Mouse (Mus musculus): ENCODE measurements around the gene Ostf1. TPM values are rescaled to one million over a fixed set of nuclear protein-coding genes. Genes with fewer than 3 reads are reported as not detected.
"Not testable (repeated sequence)": the region's sequence is repeated elsewhere in the genome, so short reads cannot be mapped to it uniquely, and the experiment has no call there.

Gene Ostf1
- polyA plus RNA-seq, 1 experiment from 2014 or later: 45.8 TPM

DNA sequence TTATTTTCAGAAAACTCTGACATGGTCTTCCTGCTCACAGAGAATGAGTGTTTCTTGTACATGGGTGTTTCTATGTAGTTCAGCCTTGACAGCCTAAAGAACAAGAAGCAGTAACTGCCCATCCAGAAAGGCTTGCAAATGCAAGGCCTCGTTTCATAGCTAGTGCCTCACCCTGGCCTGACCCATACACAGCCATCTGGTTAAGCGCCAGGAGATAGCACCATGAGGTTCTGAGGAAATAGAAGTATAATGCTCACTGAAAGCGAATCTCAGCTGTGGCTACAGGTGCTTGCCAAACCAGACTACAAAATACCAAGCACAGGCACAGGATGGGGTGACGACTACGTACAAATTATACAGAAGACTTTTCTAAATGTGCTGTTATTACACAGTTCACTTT lies 34.7 kb downstream of the Ostf1 start:
- no peak for ATAC-seq (ENCODE audit: insufficient number of reproducible peaks, insufficient read depth, low FRiP score, low TSS enrichment)

DNA sequence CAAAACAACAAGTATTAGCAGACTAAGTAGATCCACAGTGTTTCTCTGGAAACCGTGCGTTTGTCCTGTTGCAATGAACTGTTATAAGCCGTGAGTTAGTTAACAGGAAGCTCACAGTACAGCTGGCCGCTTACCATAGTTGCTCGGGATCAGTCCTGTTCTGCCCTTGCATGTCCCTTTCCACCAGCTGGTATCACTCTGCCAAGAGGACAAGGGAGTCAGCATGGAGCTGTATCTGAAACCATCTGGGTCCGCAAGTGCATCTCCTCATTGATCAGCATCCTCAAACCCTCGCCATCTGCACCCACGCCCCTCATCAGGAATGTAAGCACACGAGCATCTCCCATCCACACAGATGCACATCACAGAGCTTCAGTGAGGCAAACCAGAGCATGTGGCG lies 37.9 kb downstream of the Ostf1 start:
- H3K4me1 ChIP-seq: peaks cover 4% of the 10 kb centered on the region; the same call in 1 of the 2 replicates
- no peak for ATAC-seq (ENCODE audit: insufficient number of reproducible peaks, insufficient read depth, low FRiP score, low TSS enrichment)
- no peak overlapping the region for H3K4me2 ChIP-seq (replicated peaks)
- WGBS: 84% methylated on average over 10 of the region's 10 CpGs
- H3K27me3 ChIP-seq: no peaks in the 10 kb centered on the region
- H3K36me3 ChIP-seq: no peaks in the 10 kb centered on the region
- no peak overlapping the region for H3K27ac ChIP-seq
- H3K9ac ChIP-seq: no peak overlapping the region
- no peak overlapping the region for H3K4me3 ChIP-seq
- no peaks in the 10 kb centered on the region for H3K9me3 ChIP-seq

More for the DNA sequence above, 34.7 kb downstream of the Ostf1 start:
- Histone ChIP-seq H3K27me3 (no peaks in the 10 kb centered on the region), H3K9me3 (no peaks in the 10 kb centered on the region), H3K4me1 (0 out of 2 replicates have a peak, but pooled peaks cover 5% of the 10 kb centered on the region), H3K36me3 (no peaks in the 10 kb centered on the region), H3K4me3 (no peak overlapping the region), H3K27ac (no peak overlapping the region), H3K4me2 (replicated peaks) (no peak overlapping the region), H3K9ac (no peak overlapping the region)
- 87% methylated on average over 5 of the region's 5 CpGs for WGBS

DNA sequence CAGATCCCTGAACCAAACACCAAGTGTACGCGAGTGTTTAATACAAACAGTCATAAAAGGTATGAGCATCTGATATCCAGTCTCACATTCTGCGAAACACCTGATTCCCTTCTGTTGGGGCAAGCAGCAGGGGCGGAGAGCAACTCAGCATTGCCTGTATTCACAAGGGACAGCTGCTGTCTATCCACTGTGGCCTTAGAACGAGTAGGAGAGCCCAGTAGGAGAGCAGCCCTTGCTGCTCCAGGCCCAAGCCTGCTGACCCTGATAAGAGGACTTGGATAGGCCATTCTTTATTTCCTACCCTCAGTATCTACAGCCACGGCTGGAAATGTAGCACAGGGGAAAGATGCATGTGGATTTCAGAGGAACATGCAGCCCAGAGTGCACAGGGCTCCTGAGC lies 38.7 kb downstream of the Ostf1 start:
- no peaks in the 10 kb centered on the region for H3K36me3 ChIP-seq
- no peaks in the 10 kb centered on the region for H3K27me3 ChIP-seq
- no peak overlapping the region for H3K4me3 ChIP-seq
- H3K4me2 ChIP-seq (replicated peaks): no peak overlapping the region
- WGBS: 78% methylated on average over 6 of the region's 6 CpGs
- H3K4me1 ChIP-seq: peaks cover 4% of the 10 kb centered on the region; the same call in 1 of the 2 replicates
- ATAC-seq (ENCODE audit: insufficient number of reproducible peaks, insufficient read depth, low FRiP score, low TSS enrichment): no peak
- no peak overlapping the region for H3K9ac ChIP-seq
- no peaks in the 10 kb centered on the region for H3K9me3 ChIP-seq
- no peak overlapping the region for H3K27ac ChIP-seq

DNA sequence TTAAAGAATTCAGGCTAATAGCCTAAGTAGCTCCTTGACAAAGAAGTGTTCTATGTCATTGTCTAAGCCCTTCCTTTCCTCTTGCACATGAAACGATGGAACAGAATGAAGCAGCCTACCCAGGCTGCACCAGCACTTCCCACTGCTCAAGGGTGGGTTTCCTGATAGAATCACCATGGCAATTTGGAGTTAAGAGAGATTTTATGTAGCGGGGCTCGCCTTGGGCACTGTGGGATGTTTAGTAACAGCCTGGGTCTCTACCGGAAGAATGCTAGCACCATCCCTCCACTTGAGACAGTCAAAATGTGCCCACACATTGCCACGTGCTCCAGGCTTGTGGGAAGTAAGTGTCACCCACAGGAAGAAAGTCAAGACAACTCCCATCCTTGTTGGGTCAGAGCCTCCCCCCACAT lies 40.7 kb downstream of the Ostf1 start:
- no peak for ATAC-seq (ENCODE audit: insufficient number of reproducible peaks, insufficient read depth, low FRiP score, low TSS enrichment)
- no peaks in the 10 kb centered on the region for H3K27me3 ChIP-seq
- no peak overlapping the region for H3K27ac ChIP-seq
- peaks cover 4% of the 10 kb centered on the region; the same call in 1 of the 2 replicates for H3K4me1 ChIP-seq
- no peak overlapping the region for H3K4me3 ChIP-seq
- H3K9ac ChIP-seq: no peak overlapping the region
- H3K9me3 ChIP-seq: no peaks in the 10 kb centered on the region
- no peaks in the 10 kb centered on the region for H3K36me3 ChIP-seq
- 50% methylated on average over 5 of the region's 5 CpGs for WGBS
- no peak overlapping the region for H3K4me2 ChIP-seq (replicated peaks)

DNA sequence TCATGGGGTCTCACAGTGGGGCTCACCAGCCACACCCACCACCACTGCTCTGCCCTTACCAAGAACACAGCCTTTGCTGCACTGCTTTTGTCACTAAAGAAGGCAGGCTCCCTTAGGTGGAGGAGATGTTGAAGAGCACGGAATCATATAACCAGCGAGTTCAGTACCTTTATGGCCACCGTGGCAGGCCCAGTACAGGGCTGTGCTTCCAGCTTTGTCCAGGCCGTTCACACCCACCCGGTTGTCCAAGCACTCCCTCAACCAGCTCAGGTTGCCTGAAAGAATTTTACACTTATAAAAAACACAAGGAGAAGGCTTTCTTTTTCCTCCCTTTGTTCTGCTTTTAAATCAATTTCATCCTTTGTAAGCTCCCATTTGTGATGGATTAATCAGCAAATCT lies 41.4 kb downstream of the Ostf1 start:
- 52% methylated on average over 5 of the region's 5 CpGs for WGBS
- no peak overlapping the region for H3K27ac ChIP-seq
- ATAC-seq (ENCODE audit: insufficient number of reproducible peaks, insufficient read depth, low FRiP score, low TSS enrichment): no peak

DNA sequence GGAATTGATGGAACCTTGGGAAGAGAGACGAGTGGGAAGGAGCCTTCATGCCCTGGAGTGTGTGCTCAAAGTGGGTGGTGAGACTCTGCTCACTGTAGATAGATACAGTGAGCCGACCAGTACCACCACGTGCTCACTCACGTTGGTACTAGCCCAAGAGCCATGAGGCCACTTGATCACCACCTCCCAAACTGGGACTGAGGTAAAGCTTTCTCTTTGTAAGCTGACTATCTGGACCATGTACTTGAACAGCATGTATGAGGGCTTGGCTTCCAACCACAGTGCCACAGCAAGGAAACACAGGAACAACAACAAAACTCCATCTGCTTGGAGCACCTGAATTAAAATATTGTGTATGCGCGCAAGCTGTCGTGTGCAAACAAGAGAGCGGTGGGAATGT lies 42.3 kb downstream of the Ostf1 start:
- 92% methylated on average over 8 of the region's 8 CpGs for WGBS
- Histone ChIP-seq H3K4me2 (replicated peaks) (no peak overlapping the region), H3K36me3 (no peaks in the 10 kb centered on the region), H3K27me3 (no peaks in the 10 kb centered on the region), H3K4me1 (peaks cover 4% of the 10 kb centered on the region; the same call in 1 of the 2 replicates), H3K9ac (no peak overlapping the region), H3K27ac (no peak overlapping the region), H3K4me3 (no peak overlapping the region), H3K9me3 (no peaks in the 10 kb centered on the region)
- no peak for ATAC-seq (ENCODE audit: insufficient number of reproducible peaks, insufficient read depth, low FRiP score, low TSS enrichment)

More for the DNA sequence above, 41.4 kb downstream of the Ostf1 start:
- no peaks in the 10 kb centered on the region for H3K9me3 ChIP-seq
- no peak overlapping the region for H3K4me2 ChIP-seq (replicated peaks)
- no peaks in the 10 kb centered on the region for H3K27me3 ChIP-seq
- H3K4me3 ChIP-seq: no peak overlapping the region
- no peaks in the 10 kb centered on the region for H3K36me3 ChIP-seq
- H3K9ac ChIP-seq: no peak overlapping the region
- peaks cover 4% of the 10 kb centered on the region; the same call in 1 of the 2 replicates for H3K4me1 ChIP-seq

DNA sequence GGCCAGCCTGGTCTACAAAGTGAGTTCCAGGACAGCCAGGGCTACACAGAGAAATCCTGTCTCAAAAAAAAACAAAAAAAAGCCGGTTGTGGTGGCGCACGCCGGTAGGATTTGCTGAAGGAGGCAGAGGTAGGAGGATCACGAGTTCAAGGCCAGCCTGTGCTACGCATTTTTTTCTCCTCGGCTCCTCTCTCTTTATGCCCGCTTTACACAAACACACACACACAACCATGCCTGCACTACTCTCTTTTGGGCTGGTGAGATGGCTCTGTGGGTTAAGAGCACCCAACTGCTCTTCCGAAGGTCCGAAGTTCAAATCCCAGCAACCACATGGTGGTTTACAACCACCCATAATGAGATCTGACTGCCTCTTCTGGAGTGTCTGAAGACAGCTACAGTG lies 42.8 kb downstream of the Ostf1 start:
- H3K36me3 ChIP-seq; H3K27ac ChIP-seq; H3K4me2 ChIP-seq (replicated peaks); H3K4me3 ChIP-seq; H3K9me3 ChIP-seq; H3K4me1 ChIP-seq; H3K27me3 ChIP-seq; H3K9ac ChIP-seq; ATAC-seq (ENCODE audit: insufficient number of reproducible peaks, insufficient read depth, low FRiP score, low TSS enrichment): not testable (repeated sequence)
- WGBS: 97% methylated on average over 10 of the region's 10 CpGs

DNA sequence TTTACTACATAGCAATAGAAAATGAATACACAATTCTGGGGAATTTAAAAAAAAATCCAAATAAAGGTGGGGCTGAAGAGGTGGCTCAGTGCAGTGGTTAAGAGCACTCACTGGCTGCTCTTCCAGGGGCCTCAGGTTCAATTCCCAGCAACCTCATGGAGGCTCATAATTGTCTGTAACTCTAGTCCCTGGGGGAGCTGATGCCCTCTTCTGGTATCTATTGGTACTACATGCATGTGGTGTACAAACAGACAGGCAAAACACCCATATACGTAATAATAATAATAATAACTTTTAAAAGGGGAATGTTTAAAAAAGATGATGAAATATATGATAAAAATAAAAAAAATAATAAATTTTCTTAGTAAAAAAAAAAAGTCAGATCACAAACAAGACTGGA lies 43.4 kb downstream of the Ostf1 start:
- 88% methylated on average over 1 of the region's 1 CpGs for WGBS
- no peak for ATAC-seq (ENCODE audit: insufficient number of reproducible peaks, insufficient read depth, low FRiP score, low TSS enrichment)
- H3K4me2 ChIP-seq (replicated peaks): no peak overlapping the region
- no peak overlapping the region for H3K4me3 ChIP-seq
- H3K9ac ChIP-seq: no peak overlapping the region
- H3K9me3 ChIP-seq: no peaks in the 10 kb centered on the region
- H3K36me3 ChIP-seq: no peaks in the 10 kb centered on the region
- no peak overlapping the region for H3K27ac ChIP-seq
- H3K4me1 ChIP-seq: peaks cover 4% of the 10 kb centered on the region; the same call in 1 of the 2 replicates
- no peaks in the 10 kb centered on the region for H3K27me3 ChIP-seq

DNA sequence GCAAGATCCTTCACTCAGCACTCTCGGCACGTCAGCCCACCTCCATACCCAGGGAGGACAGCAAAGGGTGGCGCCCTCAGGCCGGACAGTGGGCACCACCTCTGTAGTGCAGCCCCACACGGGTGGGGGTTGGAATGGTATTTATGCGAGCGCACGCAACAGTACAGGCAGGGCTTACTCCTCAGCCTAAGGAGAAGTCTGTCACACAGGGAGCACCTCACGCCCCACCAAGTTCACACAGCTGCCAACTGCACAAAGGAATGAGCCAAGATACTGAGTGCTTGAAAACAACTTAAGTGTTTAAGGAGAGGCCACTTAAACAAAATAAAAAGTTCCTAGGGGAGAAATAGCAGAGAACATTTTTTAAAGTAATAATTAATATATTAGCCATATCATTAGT lies 44.5 kb downstream of the Ostf1 start:
- Histone ChIP-seq H3K4me1 (peaks cover 4% of the 10 kb centered on the region; the same call in 1 of the 2 replicates), H3K9me3 (no peaks in the 10 kb centered on the region), H3K4me2 (replicated peaks) (no peak overlapping the region), H3K4me3 (no peak overlapping the region), H3K27ac (no peak overlapping the region), H3K36me3 (no peaks in the 10 kb centered on the region), H3K27me3 (no peaks in the 10 kb centered on the region), H3K9ac (no peak overlapping the region)
- WGBS: 86% methylated on average over 9 of the region's 9 CpGs
- no peak for ATAC-seq (ENCODE audit: insufficient number of reproducible peaks, insufficient read depth, low FRiP score, low TSS enrichment)

DNA sequence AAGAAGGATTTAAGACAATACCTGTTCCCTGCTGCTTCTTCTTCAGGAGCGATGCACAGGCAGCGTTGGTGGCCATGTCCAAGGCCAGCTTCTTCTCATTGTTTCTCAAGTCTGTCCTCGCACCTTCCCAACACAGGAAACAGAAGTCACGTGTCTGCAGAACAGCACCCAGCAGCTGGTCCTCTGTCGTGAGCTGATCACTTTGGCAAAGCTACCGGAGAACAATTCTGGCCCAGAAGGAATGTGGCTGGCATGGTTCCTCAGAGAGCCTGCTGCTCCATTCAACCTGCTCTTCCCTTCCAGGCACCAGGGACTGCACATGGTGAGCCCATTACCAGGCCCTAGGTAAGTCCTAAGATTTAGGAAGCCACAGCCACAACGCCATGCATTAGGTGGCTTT lies 47.0 kb downstream of the Ostf1 start:
- H3K4me1 ChIP-seq: no peaks in the 10 kb centered on the region
- no peaks in the 10 kb centered on the region for H3K27me3 ChIP-seq
- 91% methylated on average over 7 of the region's 7 CpGs for WGBS
- no peak for ATAC-seq (ENCODE audit: insufficient number of reproducible peaks, insufficient read depth, low FRiP score, low TSS enrichment)
- H3K9ac ChIP-seq: no peak overlapping the region
- no peaks in the 10 kb centered on the region for H3K9me3 ChIP-seq
- H3K4me3 ChIP-seq: no peak overlapping the region
- no peak overlapping the region for H3K27ac ChIP-seq
- H3K36me3 ChIP-seq: no peaks in the 10 kb centered on the region
- H3K4me2 ChIP-seq (replicated peaks): no peak overlapping the region

DNA sequence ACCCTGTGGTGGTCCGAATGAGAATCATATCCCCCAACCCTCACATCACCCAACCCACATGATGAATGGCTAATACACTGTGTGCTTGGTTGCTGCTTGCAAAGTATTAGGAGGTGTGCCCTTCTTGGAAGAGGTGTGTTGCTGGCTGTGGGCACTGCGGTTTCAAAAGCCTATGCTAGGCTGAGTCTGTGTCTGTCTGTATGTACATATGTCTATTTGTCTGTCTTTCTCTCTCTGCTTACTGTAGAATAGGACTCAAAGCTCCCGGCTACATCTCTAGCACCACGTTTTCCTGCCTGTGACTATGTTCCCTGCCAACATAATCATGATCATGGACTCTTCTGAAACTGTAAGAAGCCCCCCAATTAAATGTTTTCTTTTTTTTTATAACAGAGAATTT lies 47.9 kb downstream of the Ostf1 start:
- WGBS: 87% methylated on average over 4 of the region's 4 CpGs
- H3K27me3 ChIP-seq: no peaks in the 10 kb centered on the region
- no peak overlapping the region for H3K9ac ChIP-seq
- H3K4me3 ChIP-seq: no peak overlapping the region
- H3K27ac ChIP-seq: no peak overlapping the region
- no peak for ATAC-seq (ENCODE audit: insufficient number of reproducible peaks, insufficient read depth, low FRiP score, low TSS enrichment)
- H3K4me1 ChIP-seq: 0 out of 2 replicates have a peak, but pooled peaks cover 1% of the 10 kb centered on the region
- no peak overlapping the region for H3K4me2 ChIP-seq (replicated peaks)
- H3K9me3 ChIP-seq: no peaks in the 10 kb centered on the region
- no peaks in the 10 kb centered on the region for H3K36me3 ChIP-seq

DNA sequence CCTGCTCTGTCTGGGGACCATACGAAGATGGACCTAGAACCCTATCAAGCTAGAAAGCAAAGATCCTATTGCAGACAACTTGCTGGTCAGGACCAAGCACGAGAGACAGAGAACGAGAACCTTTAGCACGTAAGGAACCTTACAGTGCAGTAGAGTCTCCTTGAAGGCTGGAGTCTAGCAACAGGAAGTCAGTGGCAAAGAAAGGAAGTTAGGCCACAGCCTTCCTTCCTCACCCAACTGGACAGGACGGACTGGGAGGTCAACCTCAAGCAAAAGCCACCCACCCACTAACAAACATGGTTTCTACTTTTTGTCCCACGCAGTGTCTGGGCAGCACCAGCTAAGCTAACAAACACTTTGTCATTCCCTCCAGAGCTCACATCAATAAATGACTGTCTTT lies 48.7 kb downstream of the Ostf1 start:
- 82% methylated on average over 6 of the region's 6 CpGs for WGBS
- Histone ChIP-seq H3K9ac (no peak overlapping the region), H3K36me3 (no peaks in the 10 kb centered on the region), H3K4me2 (replicated peaks) (no peak overlapping the region), H3K4me3 (no peak overlapping the region), H3K9me3 (no peaks in the 10 kb centered on the region), H3K27ac (no peak overlapping the region), H3K4me1 (peaks cover 10% of the 10 kb centered on the region; the same call in 1 of the 2 replicates), H3K27me3 (no peaks in the 10 kb centered on the region)
- no peak for ATAC-seq (ENCODE audit: insufficient number of reproducible peaks, insufficient read depth, low FRiP score, low TSS enrichment)

DNA sequence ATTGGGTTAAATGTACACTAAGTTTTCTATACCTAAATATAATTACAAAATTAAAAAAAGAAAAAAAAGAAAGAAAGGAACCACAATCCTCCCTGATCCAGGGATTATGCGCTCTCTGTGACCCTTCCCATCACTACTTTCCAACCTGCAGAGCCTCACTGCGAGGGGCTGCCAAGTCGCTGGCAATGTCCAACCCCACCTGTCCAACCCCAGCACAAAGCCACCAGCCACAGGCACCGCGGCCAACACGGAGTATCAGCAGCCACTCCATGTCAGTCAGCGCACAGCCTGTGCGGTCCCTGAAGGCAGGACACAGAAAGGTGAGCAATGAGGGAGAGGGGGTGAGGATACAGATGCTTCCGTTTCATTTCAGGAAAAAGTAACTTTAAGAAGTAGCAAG lies 49.4 kb downstream of the Ostf1 start:
- no peaks in the 10 kb centered on the region for H3K9me3 ChIP-seq
- no peaks in the 10 kb centered on the region for H3K36me3 ChIP-seq
- H3K4me1 ChIP-seq: peaks cover 14% of the 10 kb centered on the region; the same call in 1 of the 2 replicates
- H3K27ac ChIP-seq: no peak overlapping the region
- H3K4me3 ChIP-seq: no peak overlapping the region
- H3K27me3 ChIP-seq: no peaks in the 10 kb centered on the region
- H3K9ac ChIP-seq: no peak overlapping the region
- ATAC-seq (ENCODE audit: insufficient number of reproducible peaks, insufficient read depth, low FRiP score, low TSS enrichment): no peak
- H3K4me2 ChIP-seq (replicated peaks): no peak overlapping the region
- 85% methylated on average over 9 of the region's 9 CpGs for WGBS

Measured in embryonic facial prominence, embryonic 12.5 days (tissue).